Mouse (Mus musculus) frontal cortex, postnatal 10 days (tissue): ENCODE measurements around the gene Hsp90b1.
"Not testable (repeated sequence)": the region's sequence is repeated elsewhere in the genome, so short reads cannot be mapped to it uniquely, and the experiment has no call there.

Experiments
- DNase-seq, 2 experiments: peaks; one replicate each; pipeline ENCODE4 v3.0.0; 2022; ENCODE audit warnings: low spot score in 2 of 2, mixed read lengths in 1 of 2

Hsp90b1 gene

DNA sequence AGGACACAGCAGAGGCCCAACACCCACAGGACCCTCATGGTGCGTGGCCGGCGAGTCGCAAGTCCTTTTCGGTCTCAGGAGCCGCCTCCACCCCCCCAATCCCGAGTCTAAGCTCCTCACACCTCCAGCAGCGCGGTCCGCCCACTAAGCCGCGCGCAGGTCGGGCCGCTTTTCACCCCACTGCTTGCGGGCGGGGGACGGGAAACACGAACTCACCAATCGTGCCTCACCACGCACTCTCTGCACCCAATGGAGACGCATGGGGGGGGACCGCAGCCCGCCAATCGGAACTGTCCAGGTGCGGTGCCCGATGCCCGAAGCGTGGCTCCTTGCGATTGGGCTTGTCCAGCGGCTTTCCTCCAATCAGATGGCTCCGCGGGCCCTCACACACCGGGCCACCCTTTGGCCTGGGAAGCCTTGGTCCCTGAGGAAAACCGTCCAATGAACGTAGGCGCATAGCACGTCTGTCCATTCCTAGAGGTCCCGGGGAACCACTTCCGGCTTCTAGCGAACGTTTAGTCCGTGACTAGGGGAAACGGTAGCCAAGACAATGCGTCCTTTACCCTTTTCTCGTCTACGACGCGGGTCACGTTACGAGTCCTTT, at the start of gene Hsp90b1, which contains the start of gene Ttc41:
Hsp90b1 (minus strand) TSS at position 192 of the 604 bp plus-strand sequence.
Ttc41 (plus strand) TSS at position 494 of the 604 bp plus-strand sequence.
- DNase-seq: peak; percentile 99 to 100

DNA sequence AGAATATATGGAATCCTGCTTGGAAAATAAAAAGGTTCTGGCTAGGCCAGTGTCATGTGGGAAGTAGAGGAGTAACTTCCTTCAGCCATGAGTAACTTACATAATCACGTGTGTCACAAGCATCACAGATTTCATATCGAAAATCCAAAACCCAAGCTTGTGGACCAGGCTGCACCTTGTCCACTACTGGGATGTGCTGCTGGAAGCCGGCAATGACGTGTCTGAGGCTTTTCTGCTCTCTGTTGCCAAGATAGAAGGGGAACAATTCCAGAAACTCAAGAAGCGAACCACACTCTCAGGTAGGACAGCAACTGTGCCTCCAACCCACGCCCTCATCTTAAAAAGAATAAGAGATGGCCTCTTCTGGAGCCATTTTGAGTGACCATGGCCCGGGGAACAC, 39.0 kb upstream of the Hsp90b1 start:
- no peak for DNase-seq

DNA sequence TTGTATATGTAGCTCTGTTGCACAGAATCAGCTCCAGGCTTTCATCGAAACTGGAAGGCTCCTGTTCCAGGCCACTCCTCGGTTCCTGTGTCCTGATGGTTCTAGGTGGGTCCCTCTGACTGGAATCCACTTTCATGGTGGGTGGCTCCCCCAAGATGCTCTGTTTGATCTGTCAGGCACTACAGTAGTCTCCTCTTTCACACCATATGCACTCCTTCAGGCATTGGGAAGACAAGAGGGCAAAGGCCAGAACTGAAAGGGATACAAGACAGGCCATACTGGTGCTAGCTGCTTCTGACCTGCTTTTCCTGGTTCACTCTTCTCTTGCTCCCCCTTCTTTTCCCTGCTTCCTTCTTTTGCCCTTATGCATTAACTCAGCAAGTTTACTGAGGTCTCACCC, 37.6 kb upstream of the Hsp90b1 start:
- DNase-seq: no peak

DNA sequence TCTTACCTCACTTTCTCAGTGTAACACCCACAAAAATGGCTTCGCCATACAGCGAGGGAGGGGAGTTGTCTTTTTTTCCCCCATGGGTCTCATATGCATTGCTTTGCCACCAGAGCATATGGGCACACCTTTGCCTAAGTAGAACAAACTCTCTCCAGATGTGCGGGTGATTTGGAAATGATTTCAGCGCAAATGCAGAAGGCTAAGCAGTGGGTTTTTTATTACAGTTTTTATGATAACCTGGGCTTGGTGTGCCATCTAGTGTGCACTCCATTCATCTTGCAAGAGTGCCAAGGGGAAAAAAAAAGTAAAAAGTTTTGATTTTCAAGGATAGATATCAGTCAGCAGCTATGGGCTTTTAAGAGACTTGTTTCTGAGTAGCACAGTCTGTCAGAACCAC, 29.7 kb upstream of the Hsp90b1 start:
- no peak for DNase-seq

DNA sequence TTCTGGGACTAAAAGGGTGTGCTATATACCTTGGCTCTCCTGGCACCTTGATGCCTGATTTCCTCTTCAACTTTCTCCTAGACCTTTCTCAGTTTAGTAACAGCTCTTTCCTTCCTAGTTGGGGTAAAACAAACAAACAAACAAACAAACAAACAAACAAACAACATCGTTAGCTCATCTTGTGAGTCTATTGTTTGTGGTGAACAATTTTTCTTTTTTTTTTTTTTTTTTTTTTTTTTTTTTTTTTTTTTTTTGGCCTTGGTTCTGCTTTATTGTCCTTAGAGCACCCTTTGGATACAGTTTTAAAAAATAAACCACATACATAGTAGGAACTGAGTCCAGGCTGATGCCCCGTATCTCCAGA, 26.2 kb upstream of the Hsp90b1 start:
- DNase-seq: no peak

DNA sequence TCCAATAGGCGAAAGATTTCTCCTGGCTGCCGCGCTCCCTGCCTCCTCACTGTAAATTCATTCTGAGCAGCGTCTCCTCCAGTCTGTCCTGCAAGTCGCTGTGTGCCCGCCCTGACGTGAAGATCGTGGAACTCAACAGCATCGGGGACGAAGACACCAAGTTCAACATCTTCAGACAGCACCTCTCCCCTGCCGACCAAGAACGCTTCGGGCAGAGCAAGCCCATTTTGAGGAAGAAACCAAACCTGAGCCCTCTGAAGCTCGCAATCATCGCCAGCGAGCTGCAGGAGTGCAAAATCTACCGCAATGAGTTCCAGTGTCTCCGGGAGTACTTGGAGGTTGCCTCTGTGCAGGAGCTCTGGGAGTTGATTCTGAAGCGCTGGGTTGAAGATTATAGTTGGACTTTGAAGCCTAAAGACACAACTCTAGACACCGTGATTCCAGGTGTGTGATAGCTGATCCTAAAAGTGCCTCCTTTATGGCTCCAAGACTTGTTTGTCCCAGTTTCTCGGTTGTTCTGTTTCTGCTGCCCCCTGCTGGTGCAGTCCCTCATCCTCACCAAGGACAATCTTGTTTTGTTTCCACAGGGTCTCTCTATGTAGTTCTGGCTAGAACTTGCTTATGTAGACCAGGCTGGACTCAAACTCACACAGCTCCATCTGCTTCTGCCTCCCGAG, 25.7 kb upstream of the Hsp90b1 start:
- peak; percentile 24 to 74 for DNase-seq

DNA sequence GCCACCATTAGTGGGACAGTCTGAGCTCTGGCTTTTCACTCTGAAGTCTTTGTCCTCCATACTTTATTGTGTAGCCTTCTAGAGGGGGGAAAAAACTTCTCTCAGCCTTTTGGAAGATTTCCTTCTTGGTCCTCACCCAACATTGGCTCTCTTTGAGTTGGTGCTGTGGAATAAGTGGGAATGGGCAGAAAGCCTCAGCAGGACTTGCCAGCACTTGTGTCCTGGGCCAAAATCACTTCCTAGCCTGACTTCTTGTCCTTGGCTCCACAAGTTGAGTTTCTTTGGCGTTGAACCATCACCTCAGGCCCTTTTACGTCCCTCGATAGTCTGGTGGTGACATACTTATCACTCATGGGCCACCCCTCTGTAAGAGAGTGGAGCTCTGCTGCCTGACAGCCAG, 22.9 kb upstream of the Hsp90b1 start:
- DNase-seq: no peak

DNA sequence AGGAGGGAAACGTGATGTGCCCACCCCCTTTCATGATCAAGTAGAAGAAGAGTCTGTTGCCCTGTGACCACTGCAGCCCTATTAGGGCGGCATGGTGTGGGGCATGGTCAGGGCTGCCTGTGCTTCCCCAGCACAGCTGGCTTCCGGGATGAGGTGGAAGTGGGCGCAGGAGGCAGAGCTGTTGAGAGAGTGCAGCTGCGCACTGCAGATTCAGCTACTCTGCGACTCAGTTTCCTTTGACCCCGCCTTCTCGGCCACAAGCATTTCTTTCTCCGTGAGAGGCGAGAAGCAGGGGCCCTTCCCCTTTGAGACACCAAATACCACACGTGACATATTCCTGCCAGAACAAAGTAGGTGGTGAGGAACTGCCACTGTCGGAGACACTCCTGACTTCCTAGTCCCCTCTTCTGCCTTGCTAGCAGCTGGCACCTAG, 22.3 kb upstream of the Hsp90b1 start:
- peak in 1 of 2 experiments; percentile 20 for DNase-seq

DNA sequence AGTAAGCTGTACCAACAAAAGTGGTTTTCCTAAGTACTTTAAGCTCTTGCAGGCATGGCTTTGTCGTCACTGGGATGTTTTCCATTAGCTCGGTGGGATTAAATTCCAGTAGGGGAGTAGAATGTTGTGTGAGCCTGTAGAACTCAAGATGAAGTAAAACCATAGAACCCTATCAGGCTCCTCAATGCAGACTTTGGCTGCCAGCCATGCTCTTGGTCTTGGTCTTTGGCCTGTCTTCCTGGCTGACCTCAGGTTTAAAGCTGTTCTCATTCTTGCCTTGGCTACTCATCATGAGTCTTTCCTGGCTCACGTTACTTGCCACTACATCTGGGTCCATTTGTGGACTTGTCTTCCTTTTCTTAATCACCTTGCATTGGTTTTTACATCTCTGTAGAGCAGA, 6.8 kb upstream of the Hsp90b1 start:
- DNase-seq: no peak

DNA sequence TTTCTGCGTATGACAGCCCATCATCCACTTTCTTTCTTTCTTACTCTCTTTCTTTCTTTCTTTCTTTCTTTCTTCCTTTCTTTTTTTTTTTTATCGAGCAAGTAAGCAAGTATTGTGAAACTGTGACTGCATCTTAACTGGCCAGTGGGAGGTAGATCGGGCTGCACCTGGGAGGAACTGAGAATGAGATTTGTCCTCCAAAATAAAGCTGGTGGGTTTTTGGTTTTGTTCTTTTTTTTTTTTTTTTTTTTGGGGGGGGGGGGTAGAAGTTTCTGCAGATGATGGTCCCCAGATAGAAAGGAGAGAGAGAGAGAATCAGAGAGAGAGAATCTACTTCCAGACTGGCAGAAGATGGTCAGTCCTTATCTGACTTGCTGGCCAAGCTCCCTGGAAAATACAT, 1.8 kb upstream of the Hsp90b1 start:
- DNase-seq: no peak

DNA sequence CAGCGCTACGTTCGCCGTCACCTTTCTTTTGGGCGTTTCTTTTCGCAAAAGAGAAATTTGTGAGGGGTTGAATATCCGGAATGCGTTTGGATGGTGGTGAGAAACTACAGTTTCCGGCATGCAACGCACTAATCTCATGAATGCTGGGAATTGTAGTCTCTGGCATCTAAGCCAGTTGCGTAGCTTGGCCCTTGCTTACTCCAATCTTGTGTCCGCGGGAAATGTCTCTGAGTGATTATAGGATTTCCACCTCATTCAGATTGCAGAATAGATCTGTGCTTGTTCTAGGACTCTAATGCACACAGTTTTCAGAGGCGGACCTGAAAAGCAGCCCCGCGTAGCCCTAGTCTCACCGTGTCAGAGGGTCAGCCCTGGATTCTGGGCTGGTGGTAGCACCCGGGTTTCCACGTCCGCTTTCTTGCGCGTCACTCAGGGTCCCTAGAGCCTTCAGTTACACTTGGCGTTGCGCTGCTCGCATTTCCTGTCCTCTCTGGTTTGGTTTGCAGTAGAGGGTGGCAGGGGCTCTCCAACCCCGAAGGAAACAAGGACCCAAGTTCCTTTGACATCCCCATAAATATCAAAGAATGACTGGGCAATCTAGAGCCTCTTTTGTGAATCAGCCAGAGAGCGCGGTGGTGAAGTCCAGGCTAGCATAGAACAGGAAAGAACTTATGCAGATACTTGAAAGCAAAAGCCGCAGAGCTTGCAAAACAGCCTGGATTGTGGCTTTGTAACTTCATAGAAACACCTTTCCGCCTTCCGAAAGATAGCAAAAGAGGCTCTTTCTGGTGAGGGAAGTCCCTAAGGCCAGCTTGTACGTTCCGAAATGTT, 828 bp upstream of the Hsp90b1 start:
- peak in 1 of 2 experiments; percentile 69 for DNase-seq

DNA sequence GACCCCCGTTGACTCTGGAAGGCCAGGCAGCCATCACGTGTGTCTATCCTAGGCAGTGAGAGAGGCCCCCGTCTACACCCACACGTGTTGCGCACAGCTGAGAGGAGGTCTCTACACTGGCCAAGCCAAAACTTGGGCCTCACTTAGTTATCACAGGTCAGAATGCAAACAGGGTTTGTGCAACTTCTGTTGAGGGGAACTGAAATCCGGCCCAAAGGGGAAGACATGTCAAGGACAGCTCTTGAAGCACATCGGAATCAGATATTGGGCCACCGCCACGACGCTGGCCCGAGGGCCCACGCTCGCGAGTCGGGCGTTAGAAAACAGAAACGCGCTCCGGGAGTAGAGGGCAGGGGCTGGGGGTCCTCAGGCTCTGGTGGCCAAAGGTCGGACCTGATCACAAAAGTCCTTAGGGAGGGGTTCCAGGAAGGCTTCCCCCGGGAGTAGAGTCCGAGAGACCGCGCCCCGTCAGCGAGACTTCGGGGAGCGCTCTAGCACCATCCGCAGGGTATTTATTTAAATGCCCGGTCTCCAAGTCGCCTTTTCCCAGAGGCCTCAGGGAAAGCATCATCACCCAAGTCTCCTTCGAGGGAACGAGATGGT, 619 bp downstream of the Hsp90b1 start:
- DNase-seq: peak; percentile 37 to 45

DNA sequence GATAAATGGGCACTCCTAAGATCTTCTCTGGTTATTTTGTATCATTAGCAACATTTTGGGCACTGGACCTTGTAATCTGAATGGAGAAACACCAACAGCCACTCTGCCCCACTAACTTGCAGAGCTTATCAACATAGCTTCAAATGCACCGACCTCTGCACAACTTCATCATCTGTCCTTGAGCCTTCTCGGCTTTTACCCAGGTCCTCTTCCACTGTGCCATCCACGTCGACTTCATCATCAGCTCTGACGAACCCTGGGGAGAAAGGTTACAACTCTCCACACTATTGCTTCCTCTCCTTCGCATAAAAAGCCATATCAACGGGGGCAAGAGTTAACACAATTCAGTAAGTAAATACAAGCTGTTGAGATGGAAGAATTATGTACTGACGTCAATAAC, 1.2 kb downstream of the Hsp90b1 start:
- no peak for DNase-seq

DNA sequence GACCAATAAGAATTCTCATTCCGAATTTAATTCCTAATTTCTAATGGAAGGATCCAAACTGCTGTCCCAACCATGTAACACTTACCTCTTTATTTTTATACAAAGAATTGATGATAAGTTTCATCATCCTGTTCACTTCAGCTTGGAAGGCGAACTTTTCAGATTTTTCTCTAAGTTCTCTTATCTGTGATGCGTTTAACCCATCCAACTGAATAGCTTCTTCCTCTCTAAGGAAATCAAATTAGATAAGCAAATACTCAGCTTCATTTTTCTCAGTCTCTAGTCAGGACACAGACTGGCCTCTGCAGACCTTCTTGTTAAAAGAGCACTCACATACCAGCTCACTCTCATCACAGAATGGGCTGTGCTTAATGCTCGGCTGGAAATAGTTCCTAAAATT, 1.9 kb downstream of the Hsp90b1 start:
- no peak for DNase-seq

DNA sequence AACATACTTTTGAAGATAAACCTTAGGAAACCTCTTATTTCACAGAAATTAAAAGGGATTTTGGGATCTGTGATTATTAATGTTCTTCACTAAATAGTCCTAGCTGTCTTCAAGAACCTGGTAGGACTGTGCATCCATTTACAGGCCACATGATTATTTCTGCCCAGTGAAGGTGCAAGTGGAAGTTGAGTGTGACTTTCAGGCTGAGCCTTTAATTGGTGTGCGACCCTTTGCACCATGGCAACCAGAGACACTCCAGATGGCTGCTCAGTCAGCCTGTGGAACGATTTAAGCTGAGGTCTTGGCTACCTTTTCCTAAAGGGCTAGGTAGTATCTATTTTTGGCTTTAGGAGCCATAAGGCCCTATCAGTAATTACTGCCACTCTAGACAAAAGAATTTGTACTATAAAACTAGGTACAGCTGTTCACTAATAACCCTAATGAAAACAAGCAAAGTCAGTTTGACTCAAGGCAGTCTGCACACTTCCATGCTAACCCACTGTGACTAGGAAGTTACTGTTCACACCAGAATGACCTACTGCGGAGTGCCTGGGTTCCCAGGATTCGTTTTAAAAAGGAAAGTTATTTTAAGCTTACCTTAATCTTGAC, 2.9 kb downstream of the Hsp90b1 start:
- DNase-seq: no peak

DNA sequence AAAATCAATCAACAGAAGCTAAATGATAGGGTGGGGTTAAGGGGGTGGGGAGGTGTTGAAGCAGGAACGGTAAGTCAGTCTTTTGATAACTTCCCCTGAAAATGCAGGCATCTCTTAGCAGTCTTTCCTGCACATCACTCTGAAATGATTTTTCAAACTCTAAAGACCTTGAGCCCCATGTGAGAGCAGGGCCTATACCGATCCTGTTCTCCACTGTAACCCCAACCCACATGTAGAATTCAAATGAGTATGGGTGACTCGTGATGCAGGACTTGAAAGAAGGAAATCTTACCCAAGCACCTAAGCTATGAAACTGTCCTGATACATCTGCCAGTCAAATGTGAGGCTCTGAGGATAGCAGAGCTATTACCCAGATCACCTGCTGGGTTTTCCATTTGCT, 4.3 kb downstream of the Hsp90b1 start:
- DNase-seq: no peak

DNA sequence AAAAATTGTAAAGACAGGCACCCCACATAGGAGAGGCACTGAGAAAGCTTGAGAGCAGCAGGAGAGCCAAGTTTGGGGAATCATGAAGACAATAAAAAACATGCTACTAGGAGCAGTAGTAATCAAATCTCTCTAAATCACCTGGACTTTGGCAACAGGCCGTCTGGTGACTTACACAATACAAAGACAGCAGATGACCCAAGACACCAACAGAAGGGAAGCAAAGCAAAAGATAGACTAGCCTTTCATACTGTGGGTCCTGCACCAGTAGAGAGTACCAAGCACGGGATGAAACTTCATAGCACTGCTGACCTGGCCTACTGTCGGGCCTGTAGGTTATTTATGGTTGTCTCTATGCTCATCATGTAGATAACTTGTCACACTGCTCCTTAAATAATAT, 5.1 kb downstream of the Hsp90b1 start:
- DNase-seq: no peak

DNA sequence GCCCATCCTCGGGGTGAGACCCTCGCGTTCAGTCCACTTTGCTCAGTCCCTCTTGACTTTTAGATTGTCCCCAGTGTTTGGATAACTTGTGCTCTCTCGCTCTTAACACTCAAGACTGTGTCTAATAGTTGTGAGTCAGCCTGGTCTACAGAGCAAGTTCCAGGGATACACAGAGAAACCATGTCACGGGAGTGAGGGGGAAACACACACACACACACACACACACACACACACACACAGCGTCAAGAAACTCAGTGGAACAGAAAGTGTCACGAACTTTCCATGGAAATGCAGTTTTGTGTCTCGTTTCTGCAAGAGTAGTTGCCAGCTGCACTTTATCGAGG, 19.3 kb downstream of the Hsp90b1 start:
- DNase-seq: not testable (repeated sequence)

DNA sequence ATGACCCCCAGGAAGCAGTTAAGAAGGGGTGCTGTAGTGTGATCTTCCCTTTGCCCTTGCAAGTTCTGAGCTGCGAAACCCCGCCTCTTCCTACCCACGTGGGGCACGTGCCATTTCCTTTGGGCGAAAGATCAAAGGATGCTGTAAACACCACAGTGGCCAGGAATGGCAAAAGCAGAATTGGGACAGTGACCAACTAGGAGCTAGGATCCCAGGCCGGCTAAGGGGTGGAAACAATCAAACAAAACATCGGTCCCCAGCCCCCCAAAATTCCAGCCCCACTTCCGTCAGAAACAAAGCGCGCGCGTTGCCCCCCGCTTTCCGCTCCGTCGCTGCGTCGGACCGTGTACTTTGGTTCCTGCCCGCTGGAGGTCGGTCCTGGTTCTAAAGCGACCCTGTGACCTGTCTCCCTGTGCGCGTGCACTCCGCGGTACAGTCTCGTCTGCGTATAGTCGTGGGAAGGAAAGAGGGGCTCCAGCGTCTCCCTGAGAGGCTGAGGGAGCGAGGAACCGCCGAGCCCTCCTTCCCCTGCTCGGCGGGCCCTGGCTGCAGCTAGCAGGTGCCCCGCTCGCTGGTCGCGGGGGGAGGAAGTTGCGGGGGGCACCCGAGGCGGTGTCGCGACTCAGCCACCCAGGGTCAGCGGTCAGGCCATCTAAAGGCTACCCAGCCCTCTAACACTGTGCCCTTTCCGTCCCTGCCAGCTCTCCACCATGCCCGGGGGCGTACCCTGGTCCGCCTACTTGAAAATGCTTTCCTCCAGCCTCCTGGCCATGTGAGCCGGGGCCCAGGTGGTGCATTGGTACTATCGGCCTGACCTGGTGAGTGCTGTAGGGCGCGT, 19.9 kb downstream of the Hsp90b1 start:
- DNase-seq: peak; percentile 71 to 80

DNA sequence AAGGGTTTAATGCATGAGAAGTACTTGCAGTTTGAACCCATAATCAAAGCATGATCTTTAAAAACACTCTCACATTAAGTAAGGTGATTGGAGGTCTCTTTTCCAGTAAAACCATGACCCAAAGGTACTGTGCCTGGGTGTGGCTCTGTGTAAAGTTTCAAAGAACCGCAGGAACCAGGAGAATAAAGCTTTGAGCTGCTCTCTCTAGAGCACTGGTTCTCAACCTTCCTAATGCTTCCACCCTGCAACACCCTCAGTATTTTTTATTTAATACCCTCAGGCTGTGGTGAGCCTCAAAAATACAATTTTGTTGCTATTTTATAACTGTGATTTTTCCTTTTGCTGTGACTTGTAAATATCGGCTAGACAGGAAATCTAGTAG, 20.5 kb downstream of the Hsp90b1 start:
- not testable (repeated sequence) for DNase-seq

DNA sequence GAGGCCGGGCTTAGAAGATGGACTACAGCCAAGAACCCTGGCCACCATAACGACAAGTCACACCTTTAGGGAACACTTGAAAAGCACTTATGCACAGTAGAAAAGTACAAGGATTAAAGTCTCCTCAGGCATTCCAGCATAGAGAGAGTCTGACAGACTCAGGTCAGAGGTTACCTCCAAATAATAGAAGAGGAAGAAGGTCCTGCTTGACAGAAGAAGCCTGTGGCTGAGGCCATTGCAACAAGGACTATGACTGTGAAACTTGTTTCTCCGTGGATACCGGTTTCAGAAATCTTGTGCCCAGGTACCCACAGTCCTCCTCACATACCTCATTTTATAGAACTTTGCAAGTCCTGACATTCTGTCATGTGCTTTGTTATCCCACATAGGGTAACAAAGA, 34.8 kb downstream of the Hsp90b1 start:
- not testable (repeated sequence) for DNase-seq
